Mouse (Mus musculus): ENCODE results near the gene Map3k13.

GRCm38 (mm10) chr16:21790469-21790868 lies 3.7 kb upstream of the Map3k13 start:
- TF ChIP-seq MAFK (IDR thresholded peaks at IDR 0.05; ENCODE audit: insufficient read depth, low read depth, low read length) = no peak
- TF ChIP-seq ZC3H11A (IDR thresholded peaks at IDR 0.05; ENCODE audit: borderline replicate concordance, low read depth, low read length) = no peak
- no peak for TF ChIP-seq ZNF384 (IDR thresholded peaks at IDR 0.05; ENCODE audit: low read depth, low read length)
- TF ChIP-seq HCFC1 (IDR thresholded peaks at IDR 0.05; ENCODE audit: borderline replicate concordance, insufficient read depth, low read length) = no peak
